Mouse (Mus musculus) ovary, postnatal 10 days (tissue): ENCODE measurements at regions not wholly inside any gene's neighbourhood (a gene's known extent, or its start where the extent isn't known, plus 50 kb on each side); places are given as distances from the start of the nearest gene placed in this dataset.

Experiments
- DNase-seq: peaks from one replicate; pipeline ENCODE4 v3.0.0; 2022; ENCODE audit warnings: low spot score

GRCm38 (mm10) chr9:61500851-61501250, 128.7 kb downstream of the Tle3 start:
- no peak for DNase-seq

GRCm38 (mm10) chr9:61492896-61493295, 120.7 kb downstream of the Tle3 start:
- DNase-seq: no peak

- DNase-seq: no peak
Measured at GRCm38 (mm10) chr9:61491131-61491712, 119.1 kb downstream of the Tle3 start.

GRCm38 (mm10) chr9:61489983-61490382, 117.8 kb downstream of the Tle3 start:
- no peak for DNase-seq

- no peak for DNase-seq
Measured at GRCm38 (mm10) chr9:61489147-61489546, 117.0 kb downstream of the Tle3 start.

- DNase-seq: no peak
Measured at GRCm38 (mm10) chr9:61487824-61488223, 115.7 kb downstream of the Tle3 start.

- DNase-seq: no peak
Measured at GRCm38 (mm10) chr9:61487146-61487545, 115.0 kb downstream of the Tle3 start.

GRCm38 (mm10) chr9:61484391-61484790, 112.2 kb downstream of the Tle3 start:
- peak; percentile 5 for DNase-seq

GRCm38 (mm10) chr9:61479626-61480025, 107.5 kb downstream of the Tle3 start:
- DNase-seq: no peak

- no peak for DNase-seq
Measured at GRCm38 (mm10) chr9:61478862-61479261, 106.7 kb downstream of the Tle3 start.

- DNase-seq: no peak
Measured at GRCm38 (mm10) chr9:61476351-61476750, 104.2 kb downstream of the Tle3 start.

- no peak for DNase-seq
Measured at GRCm38 (mm10) chr9:61470815-61471505, 98.8 kb downstream of the Tle3 start.

GRCm38 (mm10) chr9:61468897-61469509, 96.8 kb downstream of the Tle3 start:
- no peak for DNase-seq

- no peak for DNase-seq
Measured at GRCm38 (mm10) chr9:61468368-61468848, 96.2 kb downstream of the Tle3 start.
